Mouse (Mus musculus) thymus, adult 18-20 months (tissue): ENCODE data around the gene Lrrc30.

Experiments used
- DNase-seq, 2 experiments: peaks; one replicate each; pipeline ENCODE4 v3.0.0; 2022; ENCODE audit warnings: mixed read lengths in 2 of 2

Gene Lrrc30

DNA sequence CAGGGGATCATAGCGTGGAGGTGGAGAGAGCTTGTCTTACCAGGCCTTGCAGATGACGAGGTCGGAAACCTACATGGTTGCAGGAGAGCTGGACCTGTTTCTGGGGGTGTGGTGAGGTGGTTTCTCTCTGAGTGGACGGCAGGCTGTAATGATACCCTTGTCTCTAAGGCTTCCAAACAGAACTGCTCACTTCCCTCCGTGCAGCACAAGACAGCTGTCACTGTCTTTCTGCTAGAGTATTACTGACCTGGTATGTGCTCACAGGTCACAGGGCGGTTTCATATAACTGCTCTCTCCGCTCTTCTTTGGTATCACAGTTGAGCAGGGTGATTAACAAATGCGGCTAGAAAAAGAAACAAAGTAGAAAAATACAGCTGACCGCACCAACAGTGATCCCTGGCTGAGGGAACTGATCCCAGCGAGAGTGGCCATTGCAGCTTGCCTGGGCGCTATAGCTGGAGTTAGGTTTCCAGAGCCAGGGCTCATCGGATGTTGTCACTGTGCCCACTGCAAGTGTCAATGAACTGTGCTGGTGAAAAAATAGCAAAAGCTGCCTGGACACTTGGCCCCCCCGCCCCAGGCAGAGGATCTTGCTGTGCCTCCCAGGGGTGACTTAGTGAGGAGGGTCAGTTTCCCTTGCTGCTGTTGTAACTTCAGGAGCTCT, at the start of gene Lrrc30:
Lrrc30 (minus strand) TSS at position 48 of the 664 bp plus-strand sequence.
- DNase-seq: no peak

DNA sequence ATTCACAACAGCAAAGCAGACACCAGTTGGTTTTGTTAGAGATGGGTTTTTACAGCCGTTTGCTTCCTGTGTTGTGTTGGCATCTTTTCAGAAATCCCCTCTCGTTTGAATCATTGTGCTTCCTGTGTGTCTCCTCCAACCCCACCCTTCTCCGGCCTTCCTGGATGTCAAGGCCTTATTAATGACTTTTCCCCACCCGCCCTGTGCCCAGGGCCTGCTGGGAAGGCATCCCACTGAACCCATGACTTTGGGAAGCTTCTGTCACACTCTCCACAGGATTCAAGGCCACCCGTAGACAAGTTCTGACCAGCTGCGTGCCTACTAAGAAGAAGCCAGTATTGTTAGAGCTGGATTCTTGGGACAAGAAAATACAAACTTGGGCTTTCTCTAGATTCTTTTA, 48.6 kb upstream of the Lrrc30 start:
- no peak for DNase-seq

DNA sequence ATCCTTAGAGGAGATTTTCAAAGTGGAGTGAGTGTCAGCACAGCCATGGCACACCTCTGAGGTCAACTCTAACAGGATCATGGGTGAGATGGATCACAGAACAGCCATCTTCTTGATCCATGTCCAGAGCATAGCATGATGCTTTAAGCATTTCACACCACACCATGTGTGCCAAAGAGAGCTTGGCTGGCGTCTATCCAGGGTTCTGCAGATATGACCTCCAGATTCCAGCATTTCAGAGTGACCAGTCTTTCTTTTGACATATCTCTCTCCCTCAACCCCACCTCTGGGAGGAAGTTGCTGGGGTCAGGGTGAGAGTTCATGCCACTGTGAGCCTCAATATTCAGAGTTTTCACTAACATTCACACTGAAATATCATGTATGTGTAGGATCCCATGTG, 46.1 kb upstream of the Lrrc30 start:
- no peak for DNase-seq

DNA sequence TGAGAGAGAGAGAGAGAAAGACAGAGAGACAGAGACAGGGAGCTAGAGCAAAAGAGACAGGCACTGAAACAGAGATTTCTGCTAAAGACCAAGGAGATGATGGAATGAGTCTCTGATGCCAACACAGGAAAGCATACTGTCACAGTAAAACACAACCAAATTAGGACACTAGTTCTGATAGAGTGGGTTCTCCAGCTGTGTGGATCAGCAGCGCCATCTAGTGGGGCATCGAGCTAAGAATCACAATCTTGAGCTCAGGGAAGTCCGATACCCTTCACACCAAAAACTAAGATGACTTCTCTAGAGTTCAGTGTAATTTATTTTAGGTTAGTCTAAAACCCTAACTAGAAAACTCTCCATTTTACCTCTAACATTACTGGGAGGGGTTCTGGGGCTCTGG, 35.5 kb upstream of the Lrrc30 start:
- no peak for DNase-seq

DNA sequence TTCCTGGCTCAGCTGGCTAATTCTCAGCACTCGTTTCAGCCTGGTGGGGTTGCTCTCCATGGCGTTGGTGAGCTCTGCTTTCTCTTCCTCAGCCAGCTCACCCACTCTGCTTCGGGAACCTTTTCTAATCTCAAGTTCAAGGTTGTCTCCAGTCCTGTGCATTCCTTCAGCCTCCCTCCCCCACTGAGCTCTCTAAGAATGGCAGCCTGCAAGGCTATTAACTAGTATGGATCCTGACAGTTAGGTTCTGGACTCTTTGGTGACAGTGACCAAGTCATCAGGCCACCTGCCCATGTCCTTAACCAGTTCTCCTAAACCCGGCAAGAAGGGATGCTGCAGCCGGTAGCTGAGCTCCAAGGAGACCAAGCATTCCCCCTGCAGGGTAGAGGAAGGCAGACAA, 34.5 kb upstream of the Lrrc30 start:
- no peak for DNase-seq

DNA sequence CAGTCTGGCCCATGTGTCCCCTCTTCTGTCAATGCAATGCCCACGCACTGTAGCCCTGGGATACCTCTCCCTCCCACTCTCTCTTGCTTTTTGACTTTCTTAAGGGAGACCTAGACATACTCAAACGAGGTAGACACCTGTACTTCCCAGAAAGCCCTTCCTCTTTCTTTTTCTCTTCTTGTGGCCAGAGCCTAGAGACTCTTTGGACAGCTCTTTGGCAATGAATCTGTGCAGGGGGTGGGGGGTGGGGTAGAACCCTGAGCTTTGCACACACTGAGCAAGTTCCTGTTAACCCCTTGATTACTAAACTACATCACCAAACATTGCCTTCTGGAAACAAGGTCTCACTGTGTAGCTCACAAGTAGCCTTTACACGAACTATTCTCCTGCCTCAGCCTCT, 31.8 kb upstream of the Lrrc30 start:
- DNase-seq: no peak

DNA sequence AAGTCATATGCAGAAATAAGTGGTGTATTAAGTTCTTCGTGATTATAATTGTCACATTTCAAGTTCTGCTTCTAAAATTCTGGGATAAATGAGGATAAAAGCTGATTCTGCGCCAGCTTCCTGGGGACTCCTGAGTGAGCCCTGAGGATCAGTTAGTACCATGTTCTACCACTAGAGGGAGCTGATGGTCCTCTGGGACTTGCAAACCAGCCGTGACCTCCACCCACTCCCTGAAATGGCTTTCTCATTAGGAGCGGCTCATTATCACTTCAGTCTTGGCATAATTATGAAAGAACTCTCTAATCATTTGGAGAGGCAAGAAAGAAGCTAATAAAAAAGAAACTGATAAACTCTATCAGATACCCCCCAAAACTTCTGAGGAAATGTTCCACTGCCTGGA, 19.0 kb upstream of the Lrrc30 start:
- no peak for DNase-seq

DNA sequence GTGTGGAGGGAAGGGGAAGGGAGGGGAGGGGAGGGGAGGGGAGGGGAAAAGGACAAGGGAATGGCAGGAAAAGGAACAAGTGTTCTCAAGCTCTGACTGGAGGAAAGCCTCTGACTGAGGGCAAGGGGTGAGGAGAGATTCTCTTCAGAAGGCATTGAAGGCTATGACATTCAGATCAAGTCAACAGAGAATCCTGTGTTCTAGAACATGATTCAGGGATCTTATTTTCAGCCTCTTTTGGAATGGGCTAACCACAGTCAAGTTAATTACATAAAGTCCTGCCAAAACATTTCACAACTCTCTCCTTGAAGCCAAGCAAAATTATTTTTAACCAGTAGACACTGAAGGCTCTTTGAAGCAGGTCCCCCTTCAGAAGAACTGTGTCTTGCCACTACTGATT, 9.1 kb upstream of the Lrrc30 start:
- DNase-seq: no peak

DNA sequence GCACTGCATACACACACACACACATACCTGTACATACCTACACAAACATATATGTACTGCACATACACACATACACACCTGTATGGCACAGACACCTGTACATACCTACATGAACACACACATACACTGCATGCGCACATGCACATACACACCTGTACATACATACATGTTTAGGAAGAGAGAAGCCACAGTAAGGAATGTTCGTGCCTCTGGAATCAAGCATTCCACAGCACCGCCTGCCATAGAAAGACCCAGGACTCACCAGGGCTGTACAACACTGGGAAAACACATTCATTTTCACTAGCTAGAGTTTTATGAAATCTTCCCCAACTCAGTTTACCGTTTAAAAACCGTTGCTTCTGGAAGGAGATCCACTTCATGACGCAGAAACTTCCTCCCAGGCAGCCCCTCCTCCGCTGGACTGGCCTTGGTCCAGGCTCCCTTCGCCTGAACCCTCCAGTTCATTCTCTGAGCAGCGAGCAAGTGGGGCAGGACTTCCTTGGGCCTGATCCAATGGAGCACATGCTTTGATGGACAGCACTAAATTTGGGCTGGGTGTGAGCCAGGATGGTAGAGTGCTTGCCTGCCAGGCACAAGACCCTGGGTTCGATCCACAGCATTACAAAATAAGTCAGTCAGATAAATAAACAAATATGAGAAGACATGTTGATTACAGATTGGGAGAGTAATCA, 5.7 kb upstream of the Lrrc30 start:
- no peak for DNase-seq

DNA sequence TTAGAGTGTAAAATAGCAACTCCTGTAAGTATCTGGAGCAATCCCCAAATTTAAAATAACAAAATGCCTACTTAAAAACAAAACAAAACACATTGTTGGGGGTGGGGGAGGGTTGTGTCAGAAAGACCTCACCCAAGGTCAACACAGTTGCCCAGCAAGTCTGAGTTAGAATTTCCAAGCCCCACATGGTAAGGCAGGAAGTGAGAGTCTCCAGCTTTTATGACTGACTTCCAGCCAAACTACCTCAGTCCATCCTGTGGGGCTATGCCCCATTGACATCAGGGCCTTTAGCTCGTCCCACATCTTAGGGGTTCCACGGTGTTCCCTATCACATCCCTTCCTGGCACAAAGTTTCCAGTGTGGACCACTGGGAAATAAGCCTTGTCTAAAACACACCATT, 4.4 kb upstream of the Lrrc30 start:
- no peak for DNase-seq

DNA sequence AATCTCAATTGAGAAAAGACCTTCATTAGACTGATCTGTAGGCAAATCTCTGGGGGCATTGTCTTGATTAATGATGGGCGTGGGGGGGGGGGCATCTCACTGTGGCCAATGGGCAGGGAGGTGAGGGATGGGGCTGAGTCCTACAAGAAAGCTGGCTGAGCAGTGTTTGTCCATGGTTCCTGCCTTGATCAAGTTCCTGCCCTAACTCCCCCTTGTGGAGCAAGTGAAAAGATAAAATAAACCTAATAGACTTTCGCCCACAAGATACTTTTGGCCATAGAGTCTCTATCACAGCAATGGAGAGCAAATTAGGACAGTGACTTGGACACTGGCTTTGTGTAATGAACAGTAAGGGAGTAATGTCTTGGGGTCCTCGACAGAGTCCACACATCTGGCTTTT, 3.8 kb upstream of the Lrrc30 start:
- no peak for DNase-seq

DNA sequence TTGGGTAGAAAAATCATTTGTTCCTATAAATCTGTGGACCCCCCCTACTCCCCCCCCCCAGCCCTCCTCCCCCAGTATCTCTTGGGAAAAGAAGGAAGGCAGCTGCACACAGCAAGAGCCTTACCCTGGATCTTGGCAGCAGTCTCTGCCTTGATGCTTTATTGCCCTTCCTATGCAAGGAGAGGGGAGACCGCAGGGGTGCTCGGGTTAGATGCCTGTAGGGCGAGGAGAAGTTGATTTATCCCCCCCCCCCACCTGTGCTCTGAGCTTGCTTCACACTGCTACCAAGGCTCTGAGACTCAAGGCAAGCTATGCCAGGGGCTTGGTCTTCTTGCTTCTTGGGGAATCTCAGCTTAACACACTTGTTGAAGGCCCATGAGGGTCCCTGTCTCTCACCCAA, 2.8 kb downstream of the Lrrc30 start:
- DNase-seq: no peak

DNA sequence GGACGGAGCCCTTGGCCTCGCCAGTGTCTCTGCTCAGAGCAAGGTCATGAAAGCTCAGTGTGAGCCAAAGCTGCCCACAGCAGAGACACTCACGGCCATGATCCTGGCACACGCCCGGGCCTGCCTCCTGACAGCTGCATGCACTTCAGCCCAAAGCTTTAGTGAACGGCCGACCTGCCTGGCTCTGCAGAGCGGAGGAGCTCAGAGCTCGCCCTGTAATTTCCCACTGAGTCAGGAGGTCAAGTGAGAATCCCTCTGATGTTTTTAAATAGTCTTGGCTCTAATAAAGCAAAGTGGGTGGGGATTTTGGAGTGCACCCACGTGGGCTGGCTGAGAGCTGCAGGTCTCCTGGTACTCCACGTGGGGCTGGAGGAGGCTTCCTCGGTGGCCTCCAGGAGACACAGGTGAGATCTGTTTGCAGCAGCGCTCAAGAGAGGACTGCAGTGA, 3.3 kb downstream of the Lrrc30 start:
- no peak for DNase-seq

DNA sequence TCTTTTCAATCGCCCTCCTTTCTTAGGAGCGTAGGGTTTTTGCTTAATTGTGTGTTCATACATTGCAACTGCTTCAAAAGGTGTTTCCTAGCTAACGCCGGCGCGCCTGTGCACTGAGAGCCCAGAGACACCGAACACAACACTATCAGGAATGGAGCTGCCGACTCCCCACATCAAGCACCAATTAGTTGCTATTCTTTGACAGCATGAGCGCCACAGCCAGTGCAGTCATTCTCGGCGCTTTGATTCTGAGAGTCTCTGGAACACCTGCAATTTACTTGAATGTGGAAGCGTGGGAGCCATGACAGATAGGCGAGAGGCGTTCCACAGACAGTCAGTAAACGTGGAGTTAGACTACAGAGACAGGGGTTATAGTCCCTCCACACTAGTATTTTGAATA, 4.0 kb downstream of the Lrrc30 start:
- DNase-seq: no peak

DNA sequence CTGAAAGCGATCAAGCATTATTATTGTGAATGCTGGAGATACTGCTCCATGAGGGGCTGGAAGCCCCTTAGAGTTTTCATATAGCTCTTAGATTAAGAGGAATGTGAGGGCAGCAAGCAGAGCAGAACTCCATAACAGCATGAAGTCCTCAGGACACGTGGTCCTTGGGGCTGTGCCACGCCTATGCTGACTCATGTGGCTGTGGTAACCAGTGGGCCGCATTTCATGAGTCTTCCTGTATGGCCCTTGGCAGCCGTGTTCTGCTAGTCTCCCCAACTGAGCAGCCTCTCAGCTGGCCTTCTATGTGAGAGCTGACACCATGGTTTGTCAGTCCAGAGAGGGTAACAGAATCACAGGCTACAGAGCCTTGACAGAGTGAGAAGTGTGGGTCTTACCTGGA, 7.1 kb downstream of the Lrrc30 start:
- DNase-seq: no peak

DNA sequence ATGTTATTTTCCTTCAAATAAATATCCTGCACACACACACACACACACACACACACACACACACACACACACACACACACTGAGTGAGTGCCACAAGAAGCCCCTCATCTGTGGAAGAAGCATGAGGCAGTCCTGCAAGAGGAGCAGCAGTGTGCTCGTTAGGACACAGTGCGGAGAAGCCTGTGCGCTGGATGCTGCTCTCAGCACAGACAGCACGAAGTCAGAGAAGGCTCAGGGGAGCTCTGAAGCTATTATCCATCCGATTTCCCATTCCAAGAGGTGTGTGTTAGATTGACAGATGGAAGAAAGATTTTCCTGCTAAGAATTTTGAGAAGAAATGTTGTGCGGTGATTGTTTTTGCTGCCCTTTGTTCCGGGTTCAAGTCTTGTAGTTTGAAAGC, 13.5 kb downstream of the Lrrc30 start:
- no peak for DNase-seq

DNA sequence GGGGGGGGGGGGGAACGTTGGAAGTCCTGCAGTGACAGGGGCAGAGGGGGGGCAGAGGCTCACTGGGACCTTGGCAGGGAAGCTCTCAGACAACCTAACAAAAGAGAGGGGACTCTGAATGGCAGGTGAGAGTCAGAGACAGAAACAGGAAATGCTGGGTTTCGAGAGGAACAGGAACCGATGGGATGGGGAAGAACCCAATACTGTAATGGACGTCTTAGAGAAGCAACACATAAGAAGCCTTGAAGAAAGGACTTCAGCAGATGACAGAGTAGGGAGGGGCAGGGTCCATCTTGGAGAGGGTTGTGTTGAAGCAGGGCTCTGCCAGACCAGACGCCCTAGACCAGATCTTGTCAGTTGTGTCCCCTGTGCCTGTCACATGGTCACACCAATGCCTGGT, 18.1 kb downstream of the Lrrc30 start:
- no peak for DNase-seq

DNA sequence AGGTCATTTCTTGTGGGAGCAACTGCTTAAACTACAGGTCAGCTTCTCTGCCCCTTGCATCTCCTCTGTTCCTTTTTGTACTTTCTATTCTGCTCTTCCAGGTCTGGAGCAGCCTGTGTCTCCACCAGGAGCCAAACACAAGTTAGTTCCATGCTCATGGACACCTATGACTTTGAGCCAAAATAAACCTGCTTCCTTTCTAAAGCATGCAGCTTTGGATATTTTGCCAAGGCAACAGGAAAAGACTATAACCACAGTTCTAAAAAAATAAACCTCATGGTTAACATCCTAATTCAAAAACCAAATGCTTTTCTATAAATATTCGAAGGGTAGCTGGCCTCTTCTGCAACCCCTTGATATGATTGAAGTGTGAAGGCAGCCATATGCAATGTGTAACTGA, 19.9 kb downstream of the Lrrc30 start:
- no peak for DNase-seq

DNA sequence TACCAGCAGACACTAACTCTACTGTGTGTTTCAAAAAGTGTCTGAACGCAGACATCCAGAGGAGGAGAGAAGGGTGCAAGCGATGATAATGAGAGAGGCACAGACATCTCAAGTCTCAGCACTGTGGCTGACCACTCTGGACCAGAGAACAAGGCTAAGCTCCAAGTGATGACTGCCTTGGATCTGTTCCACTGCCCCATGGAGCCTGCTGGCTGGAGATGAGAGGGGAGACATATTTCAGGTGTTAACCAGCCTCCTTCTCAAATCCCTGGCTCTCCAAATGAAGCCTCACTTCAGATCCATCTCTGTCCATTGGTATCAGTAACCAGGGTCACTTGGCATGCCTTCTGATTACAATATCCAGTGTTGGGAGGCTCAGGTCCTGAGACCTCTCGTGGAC, 20.4 kb downstream of the Lrrc30 start:
- DNase-seq: no peak

DNA sequence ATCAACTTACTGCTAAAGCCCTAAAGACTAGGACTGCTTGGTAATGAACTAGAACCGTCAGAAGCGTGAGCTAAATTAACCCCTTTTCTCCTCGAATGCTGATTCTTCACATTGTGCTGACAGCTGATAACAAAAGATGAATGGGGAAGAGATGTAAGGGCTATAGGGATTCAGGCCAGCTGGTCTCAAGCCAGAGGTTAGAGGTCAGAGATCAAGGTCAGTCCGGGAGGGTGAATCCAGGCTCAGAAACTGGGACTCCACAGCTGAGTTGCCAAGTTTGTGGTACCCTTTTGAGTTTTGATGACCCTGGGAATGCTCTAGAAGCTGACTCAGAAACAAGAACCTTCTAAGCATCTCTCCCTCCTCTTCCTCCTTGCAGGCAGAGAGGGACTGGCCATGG, 28.1 kb downstream of the Lrrc30 start:
- no peak for DNase-seq

DNA sequence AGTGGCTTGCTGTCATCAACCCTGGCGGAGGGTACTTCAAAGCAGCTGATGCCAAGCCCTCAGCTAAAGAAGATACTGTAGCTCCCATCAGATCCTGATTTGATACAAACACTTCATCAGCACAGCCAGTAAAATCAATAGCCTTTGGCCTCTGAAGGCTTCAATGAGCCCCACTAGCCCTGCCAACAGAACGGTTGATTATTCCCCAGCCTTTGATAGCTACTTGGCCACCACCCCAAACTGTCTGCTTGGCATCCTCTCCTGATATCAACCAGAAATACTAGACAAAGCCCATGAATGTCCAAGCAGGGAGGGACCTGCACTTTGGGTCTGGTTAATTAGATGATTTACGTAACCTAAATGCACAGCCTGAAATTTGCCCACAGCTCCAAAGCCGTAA, 30.0 kb downstream of the Lrrc30 start:
- DNase-seq: no peak

DNA sequence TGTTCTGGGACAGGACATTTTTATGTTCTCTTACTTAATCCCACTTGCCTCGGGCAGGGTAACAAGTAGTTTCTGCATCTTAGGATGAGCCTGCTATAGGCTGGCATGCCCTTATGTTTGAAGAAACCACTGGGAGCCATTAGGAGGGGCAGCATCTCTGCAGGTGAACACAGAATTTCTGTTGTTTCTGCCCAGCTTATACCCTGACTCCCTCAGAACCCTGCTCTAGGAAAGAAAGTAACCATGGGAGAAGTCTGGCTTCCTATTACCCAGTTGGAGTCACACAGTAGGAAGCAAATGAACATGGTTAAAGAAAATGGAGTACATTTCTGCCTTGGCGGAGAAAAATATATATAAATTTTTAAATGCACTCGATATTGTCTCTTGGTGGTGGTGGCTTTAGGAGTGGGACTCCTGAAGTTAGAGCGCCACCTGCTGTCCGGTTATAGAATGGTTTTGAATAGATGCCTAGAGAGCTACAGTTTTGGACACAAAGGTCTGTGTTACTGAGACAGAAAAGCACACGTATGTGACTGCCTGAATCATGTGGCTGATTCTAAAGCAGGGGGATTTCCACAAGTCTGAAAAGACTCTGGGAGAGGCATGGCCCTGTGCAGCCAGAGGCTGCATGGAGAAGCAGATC, 47.5 kb downstream of the Lrrc30 start:
- DNase-seq: no peak

DNA sequence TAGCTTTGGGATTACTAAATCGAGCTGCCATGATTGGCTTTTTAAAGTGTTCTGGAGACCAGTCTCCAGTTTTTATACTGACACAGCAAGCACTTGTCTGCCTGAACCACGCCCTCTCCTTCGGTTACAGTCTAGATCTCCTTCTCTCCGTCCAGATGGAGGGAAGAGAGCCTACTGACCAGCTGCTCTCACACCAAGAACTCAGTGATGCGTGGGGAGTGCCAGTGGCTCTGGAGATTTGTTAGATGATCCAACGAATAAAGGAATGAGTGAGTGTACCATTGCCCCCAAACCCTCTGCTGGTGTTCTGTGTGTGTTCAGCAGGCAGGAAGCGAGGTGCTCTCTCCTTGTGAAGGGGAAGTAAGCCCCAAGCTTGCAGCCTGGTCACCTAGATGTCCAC, 48.0 kb downstream of the Lrrc30 start:
- no peak for DNase-seq

DNA sequence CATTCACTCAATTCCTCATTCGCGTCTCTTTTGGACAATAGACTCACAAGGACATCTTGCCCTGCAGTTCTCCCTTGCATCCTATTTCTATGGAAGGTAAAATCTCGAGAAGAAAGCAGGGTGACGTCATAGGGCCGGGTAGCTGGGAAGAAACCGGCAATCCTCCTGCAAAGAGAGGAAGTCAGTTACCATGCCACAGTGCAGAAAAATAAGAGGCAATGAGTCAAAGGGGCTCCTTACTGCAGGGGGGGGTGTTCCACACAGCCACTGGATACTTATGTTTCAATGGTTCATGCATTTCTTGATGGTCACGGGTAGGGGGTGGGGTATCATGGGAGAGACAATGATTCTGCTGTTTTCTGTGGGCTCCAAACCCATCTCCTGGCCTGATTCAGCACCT, 49.1 kb downstream of the Lrrc30 start:
- no peak for DNase-seq
